Mouse (Mus musculus): ENCODE measurements around the gene Pdia2.
"Not testable (repeated sequence)": the region's sequence is repeated elsewhere in the genome, so short reads cannot be mapped to it uniquely, and the experiment has no call there.

DNA sequence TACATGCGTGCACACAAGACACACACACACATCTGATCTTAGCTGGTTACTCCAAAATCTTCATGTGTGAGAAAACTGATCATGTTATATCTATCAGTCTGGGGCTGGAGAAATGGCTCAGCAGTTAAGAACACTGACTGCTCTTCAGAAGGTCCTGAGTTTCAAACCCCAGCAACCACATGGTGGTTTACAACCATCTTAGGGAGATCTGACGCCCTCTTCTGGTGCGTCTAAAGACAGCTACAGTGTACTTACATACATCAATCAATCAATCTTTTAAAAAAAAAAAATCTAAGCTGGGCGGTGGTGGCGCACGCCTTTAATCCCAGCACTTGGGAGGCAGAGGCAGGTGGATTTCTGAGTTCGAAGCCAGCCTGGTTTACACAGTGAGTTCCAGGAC lies 7.4 kb downstream of the Pdia2 start:
- TF ChIP-seq CTCF, EP300 (IDR thresholded peaks at IDR 0.05): not testable (repeated sequence)
